Mouse (Mus musculus): ENCODE measurements at regions not wholly inside any gene's neighbourhood (a gene's known extent, or its start where the extent isn't known, plus 50 kb on each side); places are given as distances from the start of the nearest gene placed in this dataset.

DNA sequence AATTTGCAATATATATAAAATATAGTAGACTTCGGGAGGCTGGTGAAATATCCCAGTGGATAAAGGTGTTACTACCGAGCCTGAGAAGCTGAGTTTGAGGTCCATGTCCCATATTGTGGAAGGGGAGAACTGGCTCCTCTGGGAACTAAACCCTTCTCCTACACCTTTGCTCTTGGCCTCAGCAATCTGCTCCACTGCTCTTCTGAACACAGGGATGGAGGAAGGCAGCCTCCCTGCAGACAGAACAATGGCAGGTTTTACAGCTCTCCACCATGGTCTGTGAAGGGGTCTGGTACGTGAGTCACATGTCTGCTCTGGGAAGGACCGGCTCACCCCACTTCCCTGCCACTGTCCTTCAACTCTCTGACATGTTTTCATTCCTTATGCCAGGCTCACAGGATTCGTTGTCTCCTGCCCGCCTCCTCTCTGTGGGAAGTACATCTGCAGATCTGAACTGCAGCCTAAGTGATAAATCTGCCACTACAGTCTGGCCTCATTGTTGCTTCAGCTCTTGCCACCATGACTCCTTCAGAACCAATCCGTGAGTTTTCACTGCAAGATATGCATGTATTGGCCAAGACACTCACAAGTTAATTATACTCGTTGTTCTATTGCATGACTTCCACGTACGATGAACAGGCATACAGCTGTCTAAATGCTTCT is 220.0 kb upstream of the Gm9767 start:
- DNase-seq (ENCODE audit: low spot score in 2 of 2) = no peak

DNA sequence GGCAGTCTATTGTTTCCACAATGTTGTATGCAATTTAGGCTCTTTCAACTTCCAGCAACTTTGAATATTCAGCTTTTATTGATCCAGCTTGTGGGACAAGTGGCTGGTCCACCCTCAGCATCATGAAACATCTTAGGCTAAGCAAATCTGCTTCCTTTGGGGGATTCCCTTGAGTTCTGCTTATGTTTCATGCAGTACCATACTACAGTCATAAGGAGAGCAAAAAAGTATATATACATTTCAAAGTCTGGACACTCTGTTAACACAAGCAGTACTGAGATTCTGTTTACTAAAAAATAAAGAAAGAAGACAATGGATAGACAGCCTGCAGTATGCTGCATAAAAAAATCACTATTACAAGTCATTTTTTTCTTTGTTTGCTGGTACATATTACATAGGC is 233.7 kb upstream of the Gm9767 start:
- no peak for DNase-seq (ENCODE audit: low spot score in 2 of 2)

GRCm38 (mm10) chr10:25829275-25829674 is 248.8 kb upstream of the Gm9767 start:
- DNase-seq (ENCODE audit: low spot score in 2 of 2) = no peak

DNA sequence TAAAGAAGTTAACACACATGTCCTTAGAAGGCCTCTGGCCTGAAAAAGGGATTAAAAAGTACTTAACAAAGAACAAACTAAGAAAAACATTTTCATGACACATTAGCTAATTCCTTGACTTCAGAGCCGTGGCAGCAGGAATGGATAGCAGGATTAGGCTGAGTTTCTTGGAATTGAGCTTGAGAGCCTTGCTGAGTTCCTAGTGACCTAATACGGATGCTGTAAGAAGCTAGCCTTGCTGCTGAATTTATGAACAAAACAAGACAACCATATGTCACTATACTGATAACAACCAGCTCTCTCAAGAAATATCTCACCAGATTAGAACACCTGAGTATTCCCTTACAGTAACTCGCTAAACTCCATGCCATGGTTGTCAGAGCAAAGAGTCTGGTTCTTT is 268.2 kb upstream of the Smlr1 start:
- no peak for DNase-seq (ENCODE audit: low spot score in 2 of 2)

- DNase-seq (ENCODE audit: low spot score in 2 of 2) = no peak
Measured at GRCm38 (mm10) chr10:25801499-25801898, 265.4 kb upstream of the Smlr1 start.

DNA sequence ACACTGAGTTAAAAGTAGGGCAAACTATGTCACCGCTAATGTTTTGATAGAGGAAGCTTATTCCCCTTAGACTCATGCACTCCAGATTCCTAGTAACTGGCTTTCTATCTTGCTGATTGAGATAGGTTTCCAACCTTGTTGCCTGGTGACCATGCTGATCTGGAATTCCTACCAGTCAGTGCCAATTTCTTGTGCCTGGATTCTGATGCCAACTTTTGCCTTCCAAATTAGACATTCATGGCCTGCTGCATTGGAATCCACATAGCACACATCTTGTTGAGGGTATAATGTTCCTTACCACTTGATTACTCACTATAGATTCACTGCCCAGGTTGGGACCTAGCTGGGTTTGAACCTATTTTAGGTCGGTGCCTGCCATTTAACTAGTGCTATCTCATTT is 262.8 kb upstream of the Smlr1 start:
- DNase-seq (ENCODE audit: low spot score in 2 of 2) = no peak

DNA sequence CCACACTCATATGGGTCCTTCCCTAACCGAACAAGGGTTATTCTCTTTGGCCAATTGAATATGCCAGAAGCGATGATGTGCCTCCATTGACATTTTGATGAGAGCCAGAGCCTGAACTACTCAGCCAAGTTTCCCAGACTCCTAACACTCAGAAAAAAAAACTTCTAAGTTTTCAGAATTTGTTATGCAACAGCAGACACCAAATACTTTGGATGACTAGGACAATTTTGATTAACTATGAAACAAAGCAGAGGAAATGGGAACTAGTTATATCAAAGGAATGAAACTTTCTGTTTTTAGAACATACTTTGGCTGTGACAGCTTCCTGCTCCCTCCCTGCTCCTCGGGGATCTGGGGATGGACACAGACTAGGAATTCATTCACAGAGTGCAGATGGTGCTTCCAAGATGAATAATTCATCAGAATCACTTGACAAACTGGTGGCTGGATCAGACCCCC is 254.3 kb upstream of the Smlr1 start:
- no peak for DNase-seq (ENCODE audit: low spot score in 2 of 2)

- no peak for DNase-seq (ENCODE audit: low spot score in 2 of 2)
Measured at GRCm38 (mm10) chr10:25788660-25789059, 252.6 kb upstream of the Smlr1 start.

DNA sequence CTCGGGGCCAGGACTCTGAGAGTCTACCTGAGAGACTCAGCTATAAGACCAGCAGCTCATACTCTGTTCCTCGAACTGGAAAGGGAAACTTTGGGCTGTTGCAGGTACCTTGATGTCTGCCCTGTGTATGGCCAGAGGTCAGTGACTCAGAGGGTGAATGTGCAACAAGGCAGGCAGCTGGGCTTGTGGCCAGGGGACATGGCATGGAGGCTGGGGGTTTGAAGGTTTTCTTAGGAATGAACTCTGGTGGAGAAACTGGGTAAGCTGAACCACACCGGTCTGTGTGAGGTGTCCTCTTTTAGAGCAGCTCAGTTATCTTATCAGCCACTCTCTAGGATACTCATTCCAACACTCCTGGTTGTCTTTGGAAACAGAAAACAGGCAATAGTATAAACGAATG is 251.9 kb upstream of the Smlr1 start:
- no peak for DNase-seq (ENCODE audit: low spot score in 2 of 2)

DNA sequence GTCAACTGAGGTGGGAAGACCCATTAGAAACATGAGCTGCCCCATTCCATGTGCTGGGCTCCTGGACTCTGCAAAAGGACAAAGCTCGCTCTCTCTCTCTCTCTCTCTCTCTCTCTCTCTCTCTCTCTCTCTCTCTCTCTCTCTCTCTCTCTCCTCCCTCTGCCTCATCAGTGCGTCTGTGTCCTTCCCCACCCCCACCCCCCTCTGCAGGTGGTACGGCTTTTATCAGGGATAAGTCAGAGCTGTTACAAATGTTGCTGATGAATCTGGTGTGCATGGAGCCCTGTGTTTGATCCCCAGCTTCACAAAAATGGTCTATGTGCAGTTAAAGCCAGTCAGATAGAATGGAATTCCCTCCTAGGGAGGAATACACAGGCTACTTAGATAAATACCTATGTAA is 247.8 kb upstream of the Smlr1 start:
- no peak for DNase-seq (ENCODE audit: low spot score in 2 of 2)

DNA sequence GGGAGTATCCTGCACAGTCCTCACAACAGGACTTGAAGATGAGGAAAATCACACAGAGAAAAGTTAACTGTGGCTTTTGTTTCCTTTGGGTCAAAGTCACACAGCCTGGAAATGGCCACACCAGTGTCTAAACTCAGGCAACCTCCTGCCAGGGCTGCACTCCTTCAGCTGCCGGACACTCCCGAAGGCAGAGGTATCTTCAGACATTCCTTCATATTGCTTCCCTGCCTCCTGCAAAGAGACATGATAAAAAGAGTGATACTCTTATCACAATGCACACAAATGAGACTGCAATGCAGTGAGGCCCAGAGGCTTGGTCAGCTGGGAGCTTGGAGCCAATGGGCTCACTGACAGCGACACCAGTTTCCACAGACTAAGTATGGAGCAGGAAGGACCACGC is 243.4 kb upstream of the Smlr1 start:
- no peak for DNase-seq (ENCODE audit: low spot score in 2 of 2)

DNA sequence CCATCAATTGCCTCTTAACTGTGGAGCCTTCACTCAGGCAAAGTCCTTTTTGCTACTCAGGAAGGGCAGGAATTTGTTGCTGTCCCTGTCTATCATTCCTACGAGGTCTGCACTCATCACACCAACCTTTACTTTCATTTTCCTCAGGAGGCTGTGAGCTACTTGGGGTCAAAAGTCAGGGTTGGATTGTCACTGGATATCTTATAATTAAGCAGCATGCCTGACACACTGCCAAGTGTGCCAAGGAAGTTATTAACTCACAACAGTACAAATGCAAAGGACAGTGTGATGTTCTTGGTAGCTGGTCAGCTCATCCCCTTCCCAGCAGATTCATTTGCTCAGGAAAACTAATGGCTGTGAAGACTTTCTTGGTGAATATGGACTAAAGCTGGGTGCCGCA is 241.7 kb upstream of the Smlr1 start:
- no peak for DNase-seq (ENCODE audit: low spot score in 2 of 2)

- no peak for DNase-seq (ENCODE audit: low spot score in 2 of 2)
Measured at GRCm38 (mm10) chr10:25776697-25777096, 240.6 kb upstream of the Smlr1 start.

GRCm38 (mm10) chr10:25770051-25770450 is 234.0 kb upstream of the Smlr1 start:
- DNase-seq (ENCODE audit: low spot score in 2 of 2) = no peak

- DNase-seq (ENCODE audit: low spot score in 2 of 2) = no peak
Measured at GRCm38 (mm10) chr10:25768456-25768855, 232.4 kb upstream of the Smlr1 start.

- no peak for DNase-seq (ENCODE audit: low spot score in 2 of 2)
Measured at GRCm38 (mm10) chr10:25754300-25754699, 218.2 kb upstream of the Smlr1 start.

- no peak for DNase-seq (ENCODE audit: low spot score in 2 of 2)
Measured at GRCm38 (mm10) chr10:25742678-25743077, 206.6 kb upstream of the Smlr1 start.

- no peak for DNase-seq (ENCODE audit: low spot score in 2 of 2)
Measured at GRCm38 (mm10) chr10:25740956-25741355, 204.9 kb upstream of the Smlr1 start.

GRCm38 (mm10) chr10:25730470-25730869 is 194.4 kb upstream of the Smlr1 start:
- no peak for DNase-seq (ENCODE audit: low spot score in 2 of 2)

DNA sequence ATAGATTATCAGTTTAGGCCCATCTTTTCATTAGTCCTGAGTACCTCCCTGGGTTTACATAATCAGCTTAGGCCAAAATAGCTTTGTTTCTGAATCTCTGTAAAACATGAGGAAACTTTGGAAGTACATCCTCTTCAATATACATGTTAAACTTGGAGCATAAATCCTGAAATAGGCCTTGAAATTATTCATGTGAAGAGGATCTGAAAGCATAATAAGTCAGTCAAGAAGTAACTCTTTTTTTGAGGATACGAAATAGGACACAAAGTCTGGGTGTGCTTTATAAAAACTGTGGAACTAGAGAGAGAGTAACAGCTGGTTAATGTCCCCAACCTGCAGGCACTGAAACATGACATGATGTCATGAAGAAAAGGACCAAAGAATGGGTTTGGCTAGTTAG is 187.9 kb upstream of the Smlr1 start:
- DNase-seq (ENCODE audit: low spot score in 2 of 2) = no peak

DNA sequence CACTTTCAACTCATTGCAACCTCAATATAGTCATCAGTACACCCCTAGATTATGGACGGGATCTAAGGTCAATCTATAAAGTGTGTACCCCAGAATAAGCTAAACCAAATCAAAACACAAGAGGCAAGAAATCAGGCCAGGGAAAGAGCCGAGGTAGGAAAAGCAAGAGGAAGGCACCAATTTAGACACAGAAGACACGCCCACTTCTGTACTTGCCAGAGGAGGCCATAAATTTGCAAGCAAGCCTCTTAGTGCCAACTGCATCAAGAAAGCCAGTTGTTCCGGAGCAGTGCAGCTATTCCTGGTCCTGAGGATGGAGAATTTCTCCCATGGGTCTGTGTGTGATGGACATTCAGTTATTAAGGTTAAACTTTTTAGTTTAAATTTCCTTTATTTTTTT is 179.7 kb upstream of the Smlr1 start:
- peak in 1 of 2 experiments; percentile 6 for DNase-seq (ENCODE audit: low spot score in 2 of 2)

DNA sequence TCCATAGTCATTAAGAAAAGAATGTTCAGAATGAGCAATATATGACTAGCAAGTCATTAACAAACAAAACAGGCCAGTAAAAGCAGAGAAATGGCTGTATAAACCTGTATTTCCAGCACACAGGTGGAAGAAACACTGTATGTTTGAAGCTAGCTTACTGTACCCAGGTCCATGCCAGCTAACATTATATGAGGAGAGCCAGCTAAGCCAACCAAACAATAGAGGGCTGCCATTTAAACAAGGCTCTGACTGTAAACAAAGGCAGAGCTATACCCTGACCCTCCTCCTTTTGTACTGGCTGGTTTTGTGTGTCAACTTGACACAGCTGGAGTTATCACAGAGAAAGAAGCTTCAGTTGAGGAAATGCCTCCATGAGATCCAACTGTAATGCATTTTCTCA is 178.6 kb upstream of the Smlr1 start:
- DNase-seq (ENCODE audit: low spot score in 2 of 2) = no peak

DNA sequence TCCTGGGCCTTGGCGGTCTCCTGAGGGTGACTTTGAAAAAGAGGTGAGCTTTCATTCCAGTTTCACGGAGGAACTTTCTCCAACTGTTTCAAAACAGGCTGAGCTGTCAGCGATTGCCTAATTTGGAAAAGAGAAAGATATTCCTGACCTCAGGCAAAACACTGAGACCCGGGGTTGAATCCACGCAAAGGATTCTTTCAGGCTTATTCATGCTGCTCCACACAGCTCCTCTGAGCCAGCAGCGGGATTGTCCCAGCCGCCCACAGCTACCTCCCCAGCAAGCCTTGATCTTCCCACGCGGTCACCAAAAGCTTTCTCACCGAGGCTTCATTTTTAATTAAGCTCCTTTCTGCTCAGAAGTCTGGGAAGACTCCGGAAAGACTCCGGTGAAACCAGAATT is 178.0 kb upstream of the Smlr1 start:
- no peak for DNase-seq (ENCODE audit: low spot score in 2 of 2)

DNA sequence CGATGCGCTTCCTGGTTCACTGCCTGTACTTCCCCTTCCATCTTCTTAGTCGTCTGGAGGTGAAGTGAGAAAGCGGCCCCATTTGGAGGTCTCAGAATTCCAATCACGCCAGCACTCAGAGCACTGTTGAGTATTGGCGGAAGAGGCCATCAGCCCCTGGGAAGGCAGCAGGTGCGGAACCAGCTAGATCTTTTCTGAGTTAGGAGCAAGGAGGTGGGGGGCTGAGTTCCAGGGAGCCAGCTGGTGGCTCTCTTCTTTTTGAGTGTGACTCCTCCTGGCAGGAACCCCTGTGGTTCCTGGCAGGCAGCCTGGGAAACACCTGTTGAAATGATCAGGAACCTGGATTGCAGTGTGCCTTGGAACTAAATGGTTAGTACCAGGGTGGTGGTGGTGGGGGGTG is 171.9 kb upstream of the Smlr1 start:
- peak in 1 of 2 experiments; percentile 30 for DNase-seq (ENCODE audit: low spot score in 2 of 2)
